Mouse (Mus musculus) spleen, postnatal 10 days (tissue): ENCODE data around the gene Fus.
"Not testable (repeated sequence)": the region's sequence is repeated elsewhere in the genome, so short reads cannot be mapped to it uniquely, and the experiment has no call there.

ENCODE experiments used
- DNase-seq, 2 experiments: peaks; one replicate each; pipeline ENCODE4 v3.0.0; 2021 to 2022; ENCODE audit warnings: low spot score in 2 of 2

The Fus gene

GRCm38 (mm10) chr7:128004487-128005362 is 37.5 kb downstream of the Fus start:
- no peak for DNase-seq

- DNase-seq: no peak
These were observed 38.9 kb downstream of the Fus start for GRCm38 (mm10) chr7:128006193-128006592.

- no peak for DNase-seq
These were observed 42.6 kb downstream of the Fus start for GRCm38 (mm10) chr7:128009715-128010340.

GRCm38 (mm10) chr7:128012136-128012780 is 45.0 kb downstream of the Fus start:
- no peak for DNase-seq

- DNase-seq: no peak
These were observed 45.9 kb downstream of the Fus start for GRCm38 (mm10) chr7:128013116-128013515.

- not testable (repeated sequence) for DNase-seq
These were observed 48.9 kb downstream of the Fus start for GRCm38 (mm10) chr7:128016134-128016533.

- DNase-seq: no peak
These were observed 49.4 kb downstream of the Fus start for GRCm38 (mm10) chr7:128016650-128017049.

GRCm38 (mm10) chr7:128018275-128018674 is 51.0 kb downstream of the Fus start:
- no peak for DNase-seq

GRCm38 (mm10) chr7:128019187-128019586 is 51.9 kb downstream of the Fus start:
- no peak for DNase-seq

GRCm38 (mm10) chr7:128022974-128023373 is 55.7 kb downstream of the Fus start:
- DNase-seq: peak in 1 of 2 experiments; percentile 43

GRCm38 (mm10) chr7:128023565-128023964 is 56.3 kb downstream of the Fus start:
- DNase-seq: no peak

GRCm38 (mm10) chr7:128024364-128024763 is 57.1 kb downstream of the Fus start:
- no peak for DNase-seq

- DNase-seq: no peak
These were observed 57.7 kb downstream of the Fus start for GRCm38 (mm10) chr7:128024932-128025331.

GRCm38 (mm10) chr7:128025381-128025780 is 58.1 kb downstream of the Fus start:
- no peak for DNase-seq

GRCm38 (mm10) chr7:128031403-128031976 is 64.2 kb downstream of the Fus start:
- no peak for DNase-seq

- no peak for DNase-seq
These were observed 65.2 kb downstream of the Fus start for GRCm38 (mm10) chr7:128032290-128032988.

- no peak for DNase-seq
These were observed 65.7 kb downstream of the Fus start for GRCm38 (mm10) chr7:128032989-128033293.

GRCm38 (mm10) chr7:128033616-128034015 is 66.4 kb downstream of the Fus start:
- DNase-seq: no peak
